Mouse (Mus musculus): ENCODE data around the gene Col4a1. TPM values are rescaled to one million over a fixed set of nuclear protein-coding genes. Genes with fewer than 3 reads are reported as not detected.

The Col4a1 gene
- total RNA-seq, 2 experiments from 2014 or later: 580 to 619 TPM

DNA sequence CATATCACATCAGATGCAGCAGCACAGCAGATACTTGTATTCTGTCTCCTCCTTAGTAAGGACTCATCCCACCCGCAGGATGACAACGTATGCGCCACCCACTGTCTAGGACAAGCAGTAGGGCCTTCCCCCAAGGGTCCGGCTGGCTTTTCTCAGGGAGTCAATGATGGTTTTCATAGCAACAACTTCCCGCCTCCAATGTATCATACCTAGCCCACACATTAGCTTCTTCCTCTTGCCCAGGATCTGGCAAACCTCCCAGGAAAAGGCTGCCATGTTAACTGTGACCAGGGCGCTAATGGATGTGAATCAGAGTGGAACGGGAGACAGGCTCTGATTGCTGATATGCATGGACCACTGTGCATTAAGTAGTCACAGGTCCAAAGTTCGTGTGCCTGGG is 12.2 kb downstream of the Col4a1 start:
- no peak for DNase-seq (ENCODE audit: low spot score in 2 of 2)

DNA sequence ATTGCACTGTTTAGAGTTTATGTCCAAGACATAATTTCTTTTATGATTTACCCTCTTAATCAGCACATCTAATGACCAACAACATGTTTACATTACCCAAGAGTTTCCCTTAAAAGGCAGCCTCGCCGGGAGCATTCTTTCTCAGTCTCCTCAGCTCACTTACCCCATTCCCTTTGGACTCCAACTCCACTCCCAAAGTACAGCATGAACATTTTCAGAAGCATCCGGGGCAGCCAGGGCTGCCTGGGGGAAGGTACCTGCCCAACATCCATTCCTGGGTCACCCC is 13.4 kb downstream of the Col4a1 start:
- no peak for DNase-seq (ENCODE audit: low spot score in 2 of 2)

DNA sequence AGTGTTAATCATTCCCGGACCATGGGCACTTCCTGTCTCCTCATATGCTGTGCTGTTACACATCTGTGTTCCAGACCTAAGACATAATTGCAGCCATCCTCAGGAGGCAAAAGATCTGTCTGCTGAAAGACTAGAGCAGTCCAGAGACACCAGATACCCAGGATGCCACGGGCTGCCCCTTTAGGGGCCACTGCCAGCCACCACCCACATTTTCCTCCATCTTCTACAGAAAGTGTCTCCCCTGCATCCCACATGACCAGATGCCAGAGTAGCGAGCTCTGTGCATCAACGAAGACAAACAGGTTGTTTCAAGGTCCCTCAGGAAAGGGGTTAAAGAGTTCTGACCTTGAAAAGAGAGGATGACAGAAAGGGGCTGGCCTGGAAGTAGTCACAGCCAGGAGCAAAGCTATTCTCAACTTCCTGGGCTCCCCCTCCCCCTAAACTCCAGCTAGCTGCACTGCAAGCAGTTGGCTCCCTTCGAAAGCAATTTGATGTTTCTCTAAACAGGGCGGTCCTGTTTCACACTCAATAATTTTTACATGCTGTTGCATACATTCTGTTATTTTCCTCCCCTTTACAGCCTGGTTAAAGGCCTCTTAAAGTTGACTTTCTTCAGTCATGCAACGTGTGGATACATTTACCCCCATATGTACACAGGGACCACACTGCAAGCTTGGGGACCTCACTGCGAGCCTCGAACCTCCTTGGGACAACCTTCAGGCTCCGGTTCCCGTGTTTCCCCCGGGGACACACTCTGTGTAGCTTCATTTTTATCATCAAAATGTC is 13.9 kb downstream of the Col4a1 start:
- no peak for DNase-seq (ENCODE audit: low spot score in 2 of 2)

DNA sequence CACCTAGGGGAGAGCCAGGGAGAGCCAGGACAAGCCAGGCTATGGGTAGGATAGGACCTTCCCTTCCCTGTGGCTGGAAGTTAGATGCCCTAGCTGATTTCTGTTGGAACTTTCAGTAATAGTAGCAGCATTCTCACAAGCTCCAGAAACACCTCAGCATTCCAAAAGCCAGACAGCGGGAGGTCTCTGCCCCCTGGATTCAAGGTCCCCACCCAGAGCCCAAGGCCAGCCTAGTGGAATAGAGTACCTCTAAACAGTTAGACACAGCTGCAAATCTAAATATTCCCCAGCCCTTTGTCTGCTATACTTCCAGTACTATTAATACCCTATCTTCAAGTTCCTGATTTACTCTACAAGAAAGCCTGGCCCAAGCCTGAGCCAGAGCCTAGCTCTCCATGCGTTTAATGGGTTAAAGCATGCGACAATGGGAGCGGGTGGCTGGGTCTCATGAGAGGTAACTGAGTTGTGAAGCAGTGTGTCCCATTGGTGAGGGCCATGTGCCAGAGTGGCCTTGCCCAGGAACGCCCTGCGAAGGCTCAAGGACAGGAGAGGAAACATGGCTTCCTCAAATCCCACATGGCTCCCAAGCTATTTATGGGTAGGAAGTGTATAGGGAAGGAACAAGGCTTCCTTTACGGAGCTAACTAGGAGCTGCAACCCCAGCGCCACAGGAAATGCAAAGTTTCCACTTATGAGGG is 15.3 kb downstream of the Col4a1 start:
- no peak for DNase-seq (ENCODE audit: low spot score in 2 of 2)

DNA sequence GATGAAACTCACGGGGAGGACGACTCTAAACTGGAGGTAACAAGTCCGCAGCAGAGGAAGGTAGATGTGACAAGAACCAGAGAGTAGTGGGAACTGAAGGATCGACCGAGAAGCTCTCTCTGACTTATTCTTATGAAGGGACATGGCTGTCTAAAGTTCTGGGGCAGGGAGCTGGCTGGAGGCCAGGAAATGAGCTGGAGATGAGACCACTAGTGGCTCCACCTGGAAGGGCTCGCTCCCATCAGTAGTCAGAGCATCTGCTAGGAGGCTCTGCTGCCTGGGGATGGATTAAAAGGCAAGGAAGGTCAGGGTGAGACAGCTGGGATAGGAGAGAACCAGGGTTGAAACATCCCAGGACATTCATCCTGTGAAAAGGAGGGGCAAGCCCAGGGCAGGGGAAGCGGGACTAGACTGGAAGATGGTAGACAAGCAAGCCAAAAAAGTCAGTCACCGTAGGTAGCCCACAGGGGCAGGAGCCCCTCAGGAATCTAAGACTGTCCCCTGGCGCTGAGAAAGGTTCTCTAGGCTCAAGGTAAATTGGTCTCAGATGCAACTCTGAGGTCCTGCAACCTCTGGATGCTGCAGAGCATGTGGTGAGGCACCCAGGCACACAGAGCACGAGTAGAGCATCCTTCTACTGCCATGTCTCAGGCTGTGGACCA is 16.2 kb downstream of the Col4a1 start:
- DNase-seq (ENCODE audit: low spot score in 2 of 2): no peak

DNA sequence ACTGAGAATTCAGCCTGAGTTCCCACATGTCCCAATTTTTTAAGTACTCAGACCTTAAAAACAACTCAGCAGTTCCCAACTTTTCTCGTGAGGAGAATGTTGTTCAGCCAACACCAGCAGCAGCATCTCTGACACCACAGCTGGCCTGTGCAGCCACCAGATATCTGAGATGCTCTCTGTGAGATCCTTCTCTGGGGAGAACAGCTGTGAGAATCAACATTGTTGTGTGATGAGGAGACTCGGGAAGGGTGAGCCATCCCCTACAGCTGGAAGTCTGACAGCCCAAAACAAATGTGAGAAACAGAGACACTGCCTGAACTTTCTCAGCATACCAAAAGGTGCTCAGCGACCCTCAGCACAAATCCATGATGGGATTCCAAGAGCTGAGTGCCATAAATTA is 20.0 kb downstream of the Col4a1 start:
- no peak for DNase-seq (ENCODE audit: low spot score in 2 of 2)

DNA sequence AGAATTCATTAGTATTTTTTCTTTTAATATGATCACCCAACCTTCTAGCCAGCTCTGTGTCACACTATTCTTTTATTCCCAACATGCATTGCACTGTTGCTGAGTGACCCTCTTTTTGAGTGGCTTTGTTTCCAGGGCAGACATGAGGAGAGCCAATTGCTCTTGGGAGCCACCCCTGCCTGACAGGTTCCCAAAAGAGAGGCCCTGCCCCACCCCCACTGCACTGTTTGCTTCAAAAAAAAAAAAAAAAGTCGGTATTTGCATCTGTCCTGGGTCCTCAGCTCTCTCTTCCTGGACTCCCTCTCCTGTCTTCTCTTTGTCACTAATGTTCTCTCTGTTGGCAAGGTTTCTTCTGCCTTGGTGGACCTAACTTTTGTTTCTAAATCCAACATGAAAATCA is 22.1 kb downstream of the Col4a1 start:
- no peak for DNase-seq (ENCODE audit: low spot score in 2 of 2)

DNA sequence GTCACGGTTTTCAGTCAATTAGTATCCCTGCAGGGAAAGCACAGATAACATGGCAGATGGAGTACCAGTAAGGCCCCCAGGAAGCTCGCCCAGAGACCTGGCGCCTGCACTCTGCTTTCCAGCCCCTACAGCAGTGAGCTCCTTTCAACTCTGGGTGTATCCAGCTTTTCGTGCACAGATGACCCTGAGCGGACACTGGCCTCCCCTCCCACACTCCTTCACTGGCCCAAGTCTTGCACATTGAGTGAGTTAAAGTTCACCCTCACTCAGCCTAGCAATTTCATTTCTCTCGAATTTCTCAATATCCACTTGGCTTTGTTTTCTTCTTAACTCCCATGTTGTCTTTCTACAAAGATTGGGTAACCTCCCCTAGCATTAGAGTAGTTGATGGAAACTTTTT is 24.3 kb downstream of the Col4a1 start:
- DNase-seq (ENCODE audit: low spot score in 2 of 2): no peak

DNA sequence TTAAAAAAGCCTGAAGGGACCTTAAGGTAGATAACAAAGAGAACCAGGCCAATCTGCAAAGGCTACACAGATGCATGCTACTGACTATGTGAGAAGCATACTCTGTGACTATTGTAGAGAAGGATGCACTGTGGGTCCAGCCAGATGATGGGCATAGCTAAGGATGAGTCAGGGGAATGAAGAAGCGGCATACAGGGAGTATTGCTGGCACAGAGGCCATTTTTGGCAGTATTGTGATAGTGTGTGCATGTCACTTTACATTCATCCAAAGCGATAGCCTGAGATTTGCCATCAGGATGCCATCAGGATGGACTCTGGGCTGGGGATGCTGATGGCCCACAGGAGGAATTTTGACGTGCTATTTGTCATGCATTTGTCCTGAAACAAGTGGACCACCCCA is 25.5 kb downstream of the Col4a1 start:
- no peak for DNase-seq (ENCODE audit: low spot score in 2 of 2)

DNA sequence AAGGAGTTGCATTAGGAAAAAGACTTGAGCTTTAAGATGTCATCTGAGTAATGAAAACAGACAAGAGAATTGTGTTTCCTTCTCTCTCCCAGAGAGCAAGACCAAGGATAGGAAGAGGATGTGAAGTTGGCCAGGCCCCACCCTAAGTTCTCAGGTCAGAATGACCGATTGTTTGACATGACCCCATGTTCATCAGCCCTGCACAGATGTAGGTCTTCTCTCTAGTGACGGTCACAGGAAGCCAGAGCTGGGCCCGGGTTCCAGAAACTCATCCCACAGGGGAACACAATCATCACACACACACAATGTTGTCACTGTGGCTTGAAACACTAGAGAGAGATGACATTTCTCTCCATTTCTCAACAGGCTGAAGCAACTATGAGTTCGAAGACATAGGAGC is 27.2 kb downstream of the Col4a1 start:
- no peak for DNase-seq (ENCODE audit: low spot score in 2 of 2)

DNA sequence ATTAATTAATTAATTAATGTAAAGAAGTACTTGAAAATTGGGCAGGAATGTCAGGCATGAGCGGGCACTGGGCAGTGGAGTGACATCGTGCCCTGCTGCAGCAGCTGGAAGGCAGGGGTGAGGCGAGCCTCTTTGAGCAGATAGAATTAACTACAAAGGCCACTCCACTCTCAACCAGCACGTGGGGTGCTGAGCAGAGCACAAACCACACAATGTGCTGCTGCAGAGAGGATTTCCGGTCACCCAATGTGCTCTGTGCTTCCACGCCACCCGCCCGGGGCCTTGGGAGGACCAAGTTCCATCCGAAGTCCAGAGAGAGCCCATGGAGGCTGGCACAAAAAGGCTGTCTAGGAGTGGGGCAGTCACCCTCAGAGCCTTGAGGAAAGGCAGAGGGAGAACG is 29.4 kb downstream of the Col4a1 start:
- DNase-seq (ENCODE audit: low spot score in 2 of 2): no peak

DNA sequence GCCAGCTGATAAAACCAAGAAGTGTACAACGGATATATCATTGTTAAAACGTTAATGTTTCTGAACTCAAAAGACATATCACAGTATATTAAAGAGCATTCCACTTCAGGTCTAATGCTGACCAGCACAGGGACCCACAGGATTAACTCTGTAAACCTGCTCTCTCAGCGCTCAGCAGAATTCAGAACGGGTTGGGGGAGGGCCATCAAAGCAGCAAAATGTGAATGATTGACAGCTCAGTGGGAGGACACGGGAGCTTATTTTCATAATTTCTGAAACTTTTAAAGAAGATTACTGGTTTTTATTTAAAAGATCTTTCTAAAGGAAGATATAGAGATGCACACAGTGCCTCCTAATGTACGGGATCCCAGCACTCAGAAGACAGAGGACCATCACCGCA is 29.9 kb downstream of the Col4a1 start:
- DNase-seq (ENCODE audit: low spot score in 2 of 2): no peak

DNA sequence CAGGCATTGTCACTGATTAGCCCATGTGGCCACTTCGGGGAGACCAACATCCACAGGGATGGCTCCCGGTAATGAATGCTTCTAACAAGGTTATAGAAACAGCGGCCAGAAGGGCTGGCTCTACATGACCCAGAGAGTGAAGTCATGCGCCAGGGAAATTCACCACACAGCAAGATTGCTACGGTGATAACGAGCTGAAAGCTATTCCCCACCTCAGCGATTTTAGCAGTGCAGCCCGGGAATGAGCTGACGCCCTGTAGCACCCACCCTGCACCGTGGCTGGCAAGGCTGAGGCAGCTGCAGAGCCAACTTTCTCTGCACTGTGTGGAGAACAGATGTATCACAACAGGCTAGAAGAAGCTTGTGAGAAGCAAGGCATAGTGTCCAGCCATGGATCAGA is 30.5 kb downstream of the Col4a1 start:
- DNase-seq (ENCODE audit: low spot score in 2 of 2): no peak

DNA sequence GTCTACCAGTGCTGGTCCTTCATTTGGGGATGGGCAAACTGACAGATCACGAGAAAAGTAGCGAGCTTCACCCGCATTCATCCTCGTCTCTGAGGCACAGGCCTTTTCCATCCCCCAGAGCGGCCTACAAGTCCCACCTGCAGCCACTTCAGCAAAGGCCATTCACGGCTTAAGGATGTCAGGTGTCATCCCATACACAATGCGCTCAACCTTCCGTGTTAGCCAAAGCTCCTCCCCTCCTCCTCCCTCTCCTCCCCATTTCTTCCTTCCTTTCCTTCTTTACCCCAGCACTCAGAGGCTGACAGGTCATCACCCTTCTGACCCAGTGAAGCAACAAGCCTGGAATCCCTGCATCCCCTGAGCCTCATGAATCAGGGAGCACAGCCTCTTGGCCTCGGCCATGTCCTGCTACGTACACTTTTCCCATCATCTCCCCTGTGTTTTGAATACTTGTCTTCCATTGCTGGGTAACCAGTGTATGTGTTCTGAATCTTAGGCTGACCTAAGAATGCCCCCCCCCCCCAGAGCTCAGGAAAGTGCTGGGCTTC is 31.8 kb downstream of the Col4a1 start:
- DNase-seq (ENCODE audit: low spot score in 2 of 2): no peak

DNA sequence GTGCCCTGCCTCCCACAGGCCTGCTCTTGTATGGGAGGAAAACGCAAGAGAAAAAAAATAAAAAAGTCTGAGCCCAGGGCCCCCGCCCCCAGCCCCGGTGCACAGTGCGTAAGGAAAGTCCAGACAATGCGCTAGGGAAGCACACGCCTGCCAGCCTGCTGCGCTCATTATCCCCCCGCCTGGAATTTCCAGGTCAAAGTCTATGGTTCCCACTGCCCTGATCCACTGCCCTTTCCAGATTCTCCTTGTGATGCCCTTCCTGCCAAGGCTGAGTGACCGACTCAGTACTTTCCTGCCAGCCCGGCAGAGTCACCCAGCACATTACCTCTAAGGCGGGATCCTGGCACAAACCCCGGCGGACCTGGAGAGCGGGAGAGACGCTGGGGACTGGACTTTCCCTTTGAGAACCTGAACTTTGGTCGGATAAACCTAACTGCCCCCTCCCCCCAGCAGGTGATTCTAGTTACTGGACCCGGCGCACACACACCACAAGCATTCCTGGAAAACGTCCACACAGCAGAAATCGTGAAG is 33.3 kb downstream of the Col4a1 start:
- DNase-seq (ENCODE audit: low spot score in 2 of 2): no peak

DNA sequence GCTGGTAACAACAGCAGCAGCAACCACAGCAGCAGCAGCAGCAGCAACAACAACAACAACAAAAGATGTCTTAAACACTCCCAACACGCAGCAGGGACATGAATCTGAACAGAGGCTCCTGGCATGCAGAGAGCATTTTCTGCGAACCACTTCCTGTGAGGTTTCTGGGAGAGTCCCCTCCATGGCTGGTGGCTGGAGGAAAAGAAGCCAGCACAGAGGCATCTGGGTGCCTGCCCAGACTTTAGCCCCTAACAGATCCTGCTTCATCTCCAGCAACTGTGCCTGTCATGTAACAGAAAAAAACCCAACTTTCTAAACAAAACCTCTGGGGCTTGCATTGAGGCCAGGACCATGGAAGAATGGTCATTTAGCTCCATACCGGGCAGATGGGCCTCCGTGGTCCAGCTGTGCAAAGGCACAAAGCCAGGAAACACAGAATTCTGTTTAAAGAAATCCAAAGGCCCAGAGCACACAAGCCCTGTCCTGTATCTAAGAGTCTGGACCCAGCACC is 34.5 kb downstream of the Col4a1 start:
- no peak for DNase-seq (ENCODE audit: low spot score in 2 of 2)

DNA sequence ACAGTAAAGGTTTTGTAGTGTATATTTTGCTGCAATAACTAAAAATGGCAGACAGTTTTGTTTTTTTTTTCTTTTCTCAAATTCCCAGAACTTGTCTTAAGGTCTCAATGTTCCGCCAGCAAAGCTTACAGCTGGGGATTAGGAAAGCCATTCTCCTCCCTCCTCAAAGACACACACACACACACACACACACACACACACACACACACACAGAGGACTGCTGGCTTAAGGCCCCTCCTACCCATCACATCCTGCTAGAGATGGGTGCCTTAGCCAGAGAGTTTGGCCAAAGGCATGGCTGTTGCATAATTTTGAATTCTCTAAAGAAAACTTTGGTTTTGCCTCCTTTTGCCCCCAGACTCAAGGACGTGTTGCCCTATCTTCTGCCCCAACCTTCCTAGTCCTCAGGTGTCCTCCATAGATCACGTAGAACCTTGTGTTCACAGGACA is 35.0 kb downstream of the Col4a1 start:
- DNase-seq (ENCODE audit: low spot score in 2 of 2): no peak

DNA sequence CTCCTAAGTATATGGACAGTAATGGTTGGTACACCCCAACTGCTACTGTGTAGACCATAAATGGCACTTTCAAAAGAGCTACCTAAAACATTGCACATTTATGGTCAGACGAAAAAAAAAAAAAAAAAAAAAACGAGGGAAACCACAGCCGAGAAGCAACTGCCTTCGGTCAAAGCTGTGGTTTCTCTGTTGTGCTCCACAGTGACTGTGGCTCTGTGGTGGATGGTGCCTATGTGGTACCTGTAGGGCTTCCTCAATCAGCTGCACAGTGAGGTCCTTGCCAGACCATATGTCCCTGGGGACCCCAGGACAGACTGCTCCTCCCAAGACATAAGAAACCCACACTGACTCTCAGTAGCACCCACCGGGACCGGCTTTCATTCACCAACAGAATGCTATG is 36.3 kb downstream of the Col4a1 start:
- DNase-seq (ENCODE audit: low spot score in 2 of 2): no peak

DNA sequence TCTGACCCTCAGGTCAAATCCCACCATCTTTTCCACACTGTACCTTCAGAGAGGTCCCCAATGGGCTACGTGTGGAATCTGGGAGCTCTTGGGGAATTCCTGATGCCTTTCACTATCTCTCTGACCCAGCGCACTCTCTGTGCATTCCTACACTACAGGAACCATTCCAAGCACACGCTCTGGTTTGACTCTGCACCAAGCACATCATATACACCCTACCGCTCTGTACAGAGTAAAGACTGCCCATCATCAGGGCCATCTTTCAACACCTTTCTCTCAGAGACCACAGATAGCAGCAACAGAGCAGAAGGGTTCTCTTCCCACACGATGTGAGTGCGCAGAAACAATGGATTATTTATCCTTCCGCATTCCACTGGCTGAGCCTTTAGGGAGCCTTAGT is 38.2 kb downstream of the Col4a1 start:
- DNase-seq (ENCODE audit: low spot score in 2 of 2): no peak

DNA sequence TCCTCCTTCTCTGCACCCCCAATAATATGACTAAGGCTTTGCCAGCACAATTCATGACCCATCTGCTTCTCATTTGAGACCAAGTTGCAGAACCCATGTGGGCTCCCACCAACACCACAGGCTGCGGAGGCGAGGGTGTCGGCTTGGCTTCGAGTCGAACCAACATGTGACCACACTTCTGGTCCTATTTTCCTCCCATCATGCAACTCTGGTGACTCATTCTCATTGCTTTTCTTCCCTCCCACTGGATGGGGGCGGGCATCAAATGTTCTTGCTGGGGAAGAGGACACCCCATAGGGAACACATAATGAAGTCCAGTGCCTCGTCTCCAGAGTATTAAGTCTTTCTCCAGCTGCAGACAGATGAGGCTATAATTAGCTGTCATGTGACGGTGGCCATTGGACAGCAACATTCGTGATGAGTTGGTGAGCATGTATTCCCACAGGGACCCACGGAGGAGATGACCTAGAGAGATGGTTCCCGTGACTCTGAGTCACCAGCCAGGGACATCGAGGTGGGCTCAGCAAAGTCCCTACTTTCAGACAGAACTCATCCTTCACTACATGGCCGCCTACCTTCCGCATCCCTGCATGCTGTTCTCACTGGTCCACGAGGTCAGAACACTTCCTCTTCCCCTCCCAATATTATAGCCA is 39.0 kb downstream of the Col4a1 start:
- DNase-seq (ENCODE audit: low spot score in 2 of 2): no peak

DNA sequence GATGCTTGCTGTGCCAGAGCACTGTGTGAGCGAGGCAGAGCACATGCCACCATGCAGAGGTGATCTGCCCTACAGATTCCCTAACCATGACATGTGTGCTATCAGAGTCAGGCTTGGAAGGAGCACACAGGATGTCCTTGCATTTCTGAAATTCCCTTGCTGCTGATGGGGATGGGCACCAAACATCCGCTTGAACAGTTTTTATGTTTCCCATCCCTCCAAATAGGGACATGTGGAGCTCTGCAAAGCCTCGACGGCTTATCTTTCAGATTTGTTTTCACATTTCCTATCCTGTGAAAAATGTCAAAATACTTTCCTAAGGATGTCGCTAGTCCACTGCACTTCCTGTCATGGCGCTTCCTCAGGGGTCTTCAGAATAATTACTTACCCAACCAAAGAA is 40.4 kb downstream of the Col4a1 start:
- no peak for DNase-seq (ENCODE audit: low spot score in 2 of 2)

Measured in adrenal gland, postnatal 4 days (tissue).